Mouse (Mus musculus) embryonic facial prominence, embryonic 10.5 days (tissue): ENCODE results near the gene Atp10b. TPM values are rescaled to one million over a fixed set of nuclear protein-coding genes. Genes with fewer than 3 reads are reported as not detected.

Source experiments
- DNase-seq: peaks from one replicate; pipeline ENCODE4 v3.0.0-alpha.2; 2017; ENCODE audit warnings: low spot score
- H3K27ac ChIP-seq: fragments of 300-500 bp; sonication (generic); replicated peaks from 2 replicates; pipeline ENCODE4 v1.5.1; 2016; ENCODE audit warnings: mild to moderate bottlenecking
- H3K27me3 ChIP-seq: fragments of 300-500 bp; sonication (generic); replicated peaks from 2 replicates; pipeline ENCODE4 v1.6.1; 2016; ENCODE audit warnings: low read depth, mild to moderate bottlenecking; ENCODE audit not compliant: poor library complexity, severe bottlenecking
- H3K36me3 ChIP-seq: fragments of 300-500 bp; sonication (generic); replicated peaks from 2 replicates; pipeline ENCODE4 v1.6.1; 2016; ENCODE audit warnings: mild to moderate bottlenecking, moderate library complexity
- H3K4me1 ChIP-seq: fragments of 300-500 bp; sonication (generic); 2 replicates; pipeline ENCODE4 v1.6.1; 2016
- H3K4me3 ChIP-seq: fragments of 300-500 bp; sonication (generic); 2 replicates; pipeline ENCODE4 v1.5.1; 2016; ENCODE audit warnings: mild to moderate bottlenecking, moderate library complexity
- H3K9me3 ChIP-seq: fragments of 300-500 bp; sonication (generic); 2 replicates; pipeline ENCODE4 v1.6.1; 2016; ENCODE audit warnings: mild to moderate bottlenecking
- WGBS: fragments of 180-500 bp; shearing (Covaris S2); methylation state at CpG from one replicate; pipeline ENCODE4 v1.1.7; 2016; 5-methylcytosine and 5-hydroxymethylcytosine counted together
- polyA plus RNA-seq: library from polyadenylated mRNA; unstranded; fragments of >200 nt; fragmentation: Nextera tagmentation; extraction: Ambion mirVana; gene quantifications from 2 replicates; pipeline ENCODE4 v1.2.1, GENCODE M21; 2016

Atp10b gene
- polyA plus RNA-seq, 1 experiment from 2014 or later = 0.26 TPM

- WGBS = 76% methylated on average over 6 of the region's 6 CpGs
- Histone ChIP-seq H3K4me3 (no peak overlapping the region), H3K36me3 (no peaks in the 10 kb centered on the region), H3K9me3 (no peaks in the 10 kb centered on the region), H3K27me3 (no peaks in the 10 kb centered on the region), H3K27ac (no peak overlapping the region), H3K4me1 (peaks cover 5% of the 10 kb centered on the region)
- no peak for DNase-seq
Observed at GRCm38 (mm10) chr11:43269503-43270255, 120.0 kb downstream of the Atp10b start.

- Histone ChIP-seq H3K36me3 (no peaks in the 10 kb centered on the region), H3K9me3 (no peaks in the 10 kb centered on the region), H3K27me3 (no peaks in the 10 kb centered on the region), H3K4me1 (peaks cover 5% of the 10 kb centered on the region), H3K27ac (no peak overlapping the region), H3K4me3 (no peak overlapping the region)
- DNase-seq = no peak
- WGBS = 78% methylated on average over 10 of the region's 10 CpGs
Observed at GRCm38 (mm10) chr11:43270256-43270806, 120.7 kb downstream of the Atp10b start.

GRCm38 (mm10) chr11:43273896-43274295, 124.2 kb downstream of the Atp10b start:
- Histone ChIP-seq H3K27ac (no peak overlapping the region), H3K4me1 (peaks cover 5% of the 10 kb centered on the region), H3K4me3 (no peak overlapping the region), H3K27me3 (no peaks in the 10 kb centered on the region), H3K36me3 (no peaks in the 10 kb centered on the region), H3K9me3 (no peaks in the 10 kb centered on the region)
- DNase-seq = no peak

- no peaks in the 10 kb centered on the region for H3K9me3 ChIP-seq
- H3K27me3 ChIP-seq = no peaks in the 10 kb centered on the region
- no peaks in the 10 kb centered on the region for H3K36me3 ChIP-seq
Observed at GRCm38 (mm10) chr11:43297584-43297983, 147.9 kb downstream of the Atp10b start.

GRCm38 (mm10) chr11:43311000-43311399, 161.3 kb downstream of the Atp10b start:
- Histone ChIP-seq H3K4me3 (no peak overlapping the region), H3K27ac (no peak overlapping the region), H3K9me3 (no peaks in the 10 kb centered on the region), H3K36me3 (no peaks in the 10 kb centered on the region), H3K27me3 (no peaks in the 10 kb centered on the region), H3K4me1 (no peaks in the 10 kb centered on the region)
- 45% methylated on average over 1 of the region's 1 CpGs for WGBS
- DNase-seq = no peak

More at GRCm38 (mm10) chr11:43297584-43297983, 147.9 kb downstream of the Atp10b start:
- Histone ChIP-seq H3K4me1 (no peaks in the 10 kb centered on the region), H3K27ac (no peak overlapping the region), H3K4me3 (no peak overlapping the region)
- DNase-seq = no peak
- 87% methylated on average over 6 of the region's 6 CpGs for WGBS

Other genes with a start within 250 kb of the Atp10b start
- gene Gm9972, start 114.1 kb upstream of the Atp10b start, polyA plus RNA-seq = not detected in 2 replicates